Mouse (Mus musculus): ENCODE data around the gene Ackr4. TPM values are rescaled to one million over a fixed set of nuclear protein-coding genes. Genes with fewer than 3 reads are reported as not detected.

Ackr4 gene
- polyA plus RNA-seq, 1 experiment, result 13.6 TPM

- 98% methylated on average over 7 of the region's 7 CpGs for WGBS
- peaks cover 54% of the 10 kb centered on the region for H3K36me3 ChIP-seq (ENCODE audit: control insufficient read depth, insufficient read depth, low read length)
- TF ChIP-seq POLR2A (IDR thresholded peaks at IDR 0.05; ENCODE audit: control insufficient read depth, extremely low read depth, insufficient read depth, low read length, poor library complexity) (no peak), CTCF (IDR thresholded peaks at IDR 0.05; ENCODE audit: borderline replicate concordance, control insufficient read depth, extremely low read depth, insufficient read depth, low read length, poor library complexity) (no peak)
Observed at GRCm38 (mm10) chr9:104157291-104157690, 30.6 kb upstream of the Ackr4 start.

GRCm38 (mm10) chr9:104156506-104156905 is 29.8 kb upstream of the Ackr4 start:
- no peak for DNase-seq
- no peak for TF ChIP-seq CTCF (IDR thresholded peaks at IDR 0.05; ENCODE audit: borderline replicate concordance, control insufficient read depth, extremely low read depth, insufficient read depth, low read length, poor library complexity)
- no peak for TF ChIP-seq POLR2A (IDR thresholded peaks at IDR 0.05; ENCODE audit: control insufficient read depth, extremely low read depth, insufficient read depth, low read length, poor library complexity)
- peaks cover 53% of the 10 kb centered on the region for H3K36me3 ChIP-seq (ENCODE audit: control insufficient read depth, insufficient read depth, low read length)
- no peak overlapping the region for H3K4me3 ChIP-seq (ENCODE audit: control insufficient read depth, insufficient read depth, low read length)
- no peaks in the 10 kb centered on the region for H3K4me1 ChIP-seq (replicated peaks; ENCODE audit: control insufficient read depth, insufficient read depth, low read length)
- no peaks in the 10 kb centered on the region for H3K27me3 ChIP-seq (ENCODE audit: control insufficient read depth, insufficient read depth, low read length)
- no peak overlapping the region for H3K27ac ChIP-seq (ENCODE audit: control insufficient read depth, insufficient read depth, low read length)
- 95% methylated on average over 8 of the region's 8 CpGs for WGBS

More at GRCm38 (mm10) chr9:104157291-104157690, 30.6 kb upstream of the Ackr4 start:
- Histone ChIP-seq H3K4me1 (replicated peaks; ENCODE audit: control insufficient read depth, insufficient read depth, low read length) (no peaks in the 10 kb centered on the region), H3K27ac (ENCODE audit: control insufficient read depth, insufficient read depth, low read length) (no peak overlapping the region), H3K4me3 (ENCODE audit: control insufficient read depth, insufficient read depth, low read length) (no peak overlapping the region), H3K27me3 (ENCODE audit: control insufficient read depth, insufficient read depth, low read length) (no peaks in the 10 kb centered on the region)
- no peak for DNase-seq

GRCm38 (mm10) chr9:104155100-104155715 is 28.5 kb upstream of the Ackr4 start:
- no peak for DNase-seq
- H3K36me3 ChIP-seq (ENCODE audit: control insufficient read depth, insufficient read depth, low read length), result peaks cover 46% of the 10 kb centered on the region
- H3K27ac ChIP-seq (ENCODE audit: control insufficient read depth, insufficient read depth, low read length), result no peak overlapping the region
- no peak overlapping the region for H3K4me3 ChIP-seq (ENCODE audit: control insufficient read depth, insufficient read depth, low read length)
- no peak for TF ChIP-seq CTCF (IDR thresholded peaks at IDR 0.05; ENCODE audit: borderline replicate concordance, control insufficient read depth, extremely low read depth, insufficient read depth, low read length, poor library complexity)
- no peak for TF ChIP-seq POLR2A (IDR thresholded peaks at IDR 0.05; ENCODE audit: control insufficient read depth, extremely low read depth, insufficient read depth, low read length, poor library complexity)
- no peaks in the 10 kb centered on the region for H3K4me1 ChIP-seq (replicated peaks; ENCODE audit: control insufficient read depth, insufficient read depth, low read length)
- 96% methylated on average over 14 of the region's 14 CpGs for WGBS
- no peaks in the 10 kb centered on the region for H3K27me3 ChIP-seq (ENCODE audit: control insufficient read depth, insufficient read depth, low read length)

- peaks cover 26% of the 10 kb centered on the region; the same call in 1 of the 2 replicates for H3K36me3 ChIP-seq (ENCODE audit: control insufficient read depth, insufficient read depth, low read length)
- no peak for DNase-seq
- no peaks in the 10 kb centered on the region for H3K27me3 ChIP-seq (ENCODE audit: control insufficient read depth, insufficient read depth, low read length)
- 98% methylated on average over 7 of the region's 7 CpGs for WGBS
- H3K4me1 ChIP-seq (replicated peaks; ENCODE audit: control insufficient read depth, insufficient read depth, low read length), result no peaks in the 10 kb centered on the region
- no peak for TF ChIP-seq CTCF (IDR thresholded peaks at IDR 0.05; ENCODE audit: borderline replicate concordance, control insufficient read depth, extremely low read depth, insufficient read depth, low read length, poor library complexity)
- no peak for TF ChIP-seq POLR2A (IDR thresholded peaks at IDR 0.05; ENCODE audit: control insufficient read depth, extremely low read depth, insufficient read depth, low read length, poor library complexity)
- no peak overlapping the region for H3K27ac ChIP-seq (ENCODE audit: control insufficient read depth, insufficient read depth, low read length)
- no peak overlapping the region for H3K4me3 ChIP-seq (ENCODE audit: control insufficient read depth, insufficient read depth, low read length)
Observed at GRCm38 (mm10) chr9:104152121-104152520, 25.4 kb upstream of the Ackr4 start.

GRCm38 (mm10) chr9:104148969-104149368 is 22.2 kb upstream of the Ackr4 start:
- Histone ChIP-seq H3K27me3 (ENCODE audit: control insufficient read depth, insufficient read depth, low read length) (no peaks in the 10 kb centered on the region), H3K36me3 (ENCODE audit: control insufficient read depth, insufficient read depth, low read length) (peaks cover 13% of the 10 kb centered on the region; the same call in 1 of the 2 replicates), H3K27ac (ENCODE audit: control insufficient read depth, insufficient read depth, low read length) (no peak overlapping the region), H3K4me1 (replicated peaks; ENCODE audit: control insufficient read depth, insufficient read depth, low read length) (no peaks in the 10 kb centered on the region), H3K4me3 (ENCODE audit: control insufficient read depth, insufficient read depth, low read length) (no peak overlapping the region)
- WGBS, result 95% methylated on average over 7 of the region's 7 CpGs
- TF ChIP-seq CTCF (IDR thresholded peaks at IDR 0.05; ENCODE audit: borderline replicate concordance, control insufficient read depth, extremely low read depth, insufficient read depth, low read length, poor library complexity) (no peak), POLR2A (IDR thresholded peaks at IDR 0.05; ENCODE audit: control insufficient read depth, extremely low read depth, insufficient read depth, low read length, poor library complexity) (no peak)
- DNase-seq, result no peak

- H3K27me3 ChIP-seq (ENCODE audit: control insufficient read depth, insufficient read depth, low read length), result no peaks in the 10 kb centered on the region
- no peak overlapping the region for H3K4me3 ChIP-seq (ENCODE audit: control insufficient read depth, insufficient read depth, low read length)
- DNase-seq, result no peak
- no peaks in the 10 kb centered on the region for H3K4me1 ChIP-seq (replicated peaks; ENCODE audit: control insufficient read depth, insufficient read depth, low read length)
- H3K36me3 ChIP-seq (ENCODE audit: control insufficient read depth, insufficient read depth, low read length), result peaks cover 7% of the 10 kb centered on the region; the same call in 1 of the 2 replicates
- 87% methylated on average over 7 of the region's 7 CpGs for WGBS
- TF ChIP-seq POLR2A (IDR thresholded peaks at IDR 0.05; ENCODE audit: control insufficient read depth, extremely low read depth, insufficient read depth, low read length, poor library complexity) (no peak), CTCF (IDR thresholded peaks at IDR 0.05; ENCODE audit: borderline replicate concordance, control insufficient read depth, extremely low read depth, insufficient read depth, low read length, poor library complexity) (no peak)
- no peak overlapping the region for H3K27ac ChIP-seq (ENCODE audit: control insufficient read depth, insufficient read depth, low read length)
Observed at GRCm38 (mm10) chr9:104146683-104147082, 19.9 kb upstream of the Ackr4 start.
